Mouse (Mus musculus) spleen, postnatal 14 days (tissue): ENCODE data around the gene Dpep2nb.
"Not testable (repeated sequence)": the region's sequence is repeated elsewhere in the genome, so short reads cannot be mapped to it uniquely, and the experiment has no call there.

Experiments
- DNase-seq, 2 experiments: peaks; one replicate each; pipeline ENCODE4 v3.0.0; 2021 to 2022; ENCODE audit warnings: low spot score in 2 of 2

Gene Dpep2nb

DNA sequence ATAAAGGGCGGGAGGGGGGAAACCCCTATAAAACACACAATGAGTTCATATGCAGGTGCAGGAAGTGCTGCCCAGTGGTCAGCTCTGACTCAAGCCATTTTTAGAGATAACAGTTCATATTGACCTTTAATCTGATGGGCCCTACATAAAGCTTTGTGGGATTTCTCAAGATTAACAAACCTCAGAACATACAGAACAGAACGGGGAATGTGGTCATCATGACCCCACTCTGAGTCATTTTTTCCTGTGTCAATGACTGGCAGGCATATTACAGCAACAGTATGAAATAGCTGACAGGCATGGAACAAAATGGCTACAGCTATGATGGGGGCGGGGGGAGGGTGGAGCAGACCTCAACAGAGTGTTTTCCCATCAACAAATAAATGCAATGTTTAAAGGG lies 1.4 kb upstream of the Dpep2nb start:
- DNase-seq = no peak

DNA sequence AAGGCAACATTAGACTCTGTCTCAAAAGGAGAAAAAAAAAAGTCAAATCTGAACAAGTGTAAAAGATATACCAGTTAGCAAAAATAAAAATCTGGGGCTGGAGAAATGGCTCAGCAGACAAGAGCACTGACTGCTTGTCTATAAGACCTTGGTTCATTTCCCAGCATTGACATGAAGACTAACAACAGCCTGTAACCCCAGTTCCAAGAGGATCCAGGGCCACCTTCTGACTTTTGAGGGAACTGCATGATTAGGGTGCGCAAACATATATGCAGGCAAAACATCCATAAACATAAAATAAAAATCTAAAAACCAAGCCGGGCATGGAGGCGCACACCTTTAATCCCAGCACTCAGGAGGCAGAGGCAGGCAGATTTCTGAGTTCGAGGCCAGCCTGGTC lies 638 bp upstream of the Dpep2nb start:
- DNase-seq = no peak

DNA sequence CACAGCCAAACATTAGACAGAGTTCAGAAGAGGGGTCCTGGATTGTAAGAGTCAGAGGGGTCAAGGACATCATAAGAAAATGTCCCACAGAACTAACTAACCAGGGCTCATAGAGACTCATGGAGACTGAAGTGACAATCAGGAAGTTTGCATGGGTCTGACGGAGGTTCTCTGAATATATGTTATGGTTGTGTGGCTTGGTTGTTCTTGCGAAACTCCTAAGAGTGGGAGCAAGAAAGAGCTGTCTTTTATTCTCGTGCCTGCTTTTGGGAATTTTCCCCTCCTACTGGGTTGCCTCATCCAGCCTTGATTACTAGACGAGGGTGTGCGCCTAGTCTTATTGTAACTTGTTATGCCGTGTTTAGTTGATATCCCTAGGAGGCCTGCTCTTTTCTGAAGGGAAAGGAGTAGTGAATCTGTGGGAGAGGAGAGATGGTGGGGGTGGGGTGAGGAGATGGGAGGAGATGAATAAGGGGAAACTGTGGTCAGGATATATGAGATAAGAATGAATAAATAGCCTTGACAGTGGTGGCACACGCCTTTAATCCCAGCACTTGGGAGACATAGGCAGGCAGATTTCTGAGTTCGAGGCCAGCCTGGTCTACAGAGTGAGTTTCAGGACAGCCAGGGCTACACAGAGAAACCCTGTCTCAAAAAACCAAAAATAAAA lies 1.1 kb downstream of the Dpep2nb start:
- DNase-seq = no peak

DNA sequence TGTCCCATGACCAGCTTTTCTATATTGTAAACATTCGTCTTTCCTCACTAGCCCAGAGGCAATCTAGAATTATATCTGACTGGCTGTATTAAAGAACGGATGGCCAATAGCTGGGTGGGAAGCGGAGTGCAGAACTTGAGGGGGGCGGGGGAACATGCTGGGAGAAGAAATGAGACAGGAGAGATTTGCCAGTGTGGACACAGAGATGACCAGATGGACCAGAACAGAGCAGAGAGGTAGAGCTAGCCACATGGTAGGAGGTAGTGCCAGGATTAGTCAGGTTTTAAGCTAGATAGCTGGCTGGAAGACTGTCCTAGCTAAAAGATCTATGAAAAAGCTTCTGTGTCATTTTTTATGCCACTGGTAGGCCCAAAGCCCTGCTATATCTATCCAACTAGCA lies 3.9 kb downstream of the Dpep2nb start:
- no peak for DNase-seq

DNA sequence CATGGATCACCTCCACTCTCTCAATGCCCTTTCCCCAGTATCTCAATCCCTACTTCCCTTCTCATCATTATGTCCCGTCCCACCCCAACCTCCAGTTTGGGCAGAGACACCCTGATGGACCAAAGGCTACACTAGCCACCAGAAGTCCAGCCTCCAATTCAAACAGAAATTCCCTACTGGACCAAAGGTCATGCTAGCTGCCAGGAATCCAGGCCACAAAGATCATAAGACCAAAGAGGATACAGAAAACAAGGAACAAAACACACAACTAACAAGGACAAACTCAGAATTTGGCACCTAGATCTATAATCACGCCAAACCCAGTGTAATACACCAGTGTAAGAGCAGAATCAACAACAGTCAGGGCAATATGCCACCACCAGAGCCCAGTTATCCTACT lies 6.8 kb downstream of the Dpep2nb start:
- no peak for DNase-seq

DNA sequence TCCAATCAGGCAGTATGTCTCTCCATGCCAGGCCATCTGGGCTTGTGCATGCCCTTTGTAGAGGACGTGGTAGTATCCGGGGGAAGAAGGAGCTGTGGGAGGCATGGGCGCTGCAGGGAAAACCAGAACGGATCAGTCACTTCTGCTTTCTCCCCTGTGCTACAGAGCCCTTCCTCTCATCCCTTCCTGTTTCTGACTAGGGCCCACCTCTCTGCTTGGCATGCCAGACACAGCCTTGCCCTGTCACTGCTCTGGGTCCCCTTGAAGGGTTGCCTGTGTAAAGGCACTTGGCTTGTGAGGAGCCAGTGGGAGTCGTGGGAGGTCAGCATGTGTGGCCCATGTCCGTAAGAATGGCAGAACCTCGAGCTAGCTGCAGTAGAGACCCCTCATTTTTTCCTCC lies 9.4 kb downstream of the Dpep2nb start:
- no peak for DNase-seq

DNA sequence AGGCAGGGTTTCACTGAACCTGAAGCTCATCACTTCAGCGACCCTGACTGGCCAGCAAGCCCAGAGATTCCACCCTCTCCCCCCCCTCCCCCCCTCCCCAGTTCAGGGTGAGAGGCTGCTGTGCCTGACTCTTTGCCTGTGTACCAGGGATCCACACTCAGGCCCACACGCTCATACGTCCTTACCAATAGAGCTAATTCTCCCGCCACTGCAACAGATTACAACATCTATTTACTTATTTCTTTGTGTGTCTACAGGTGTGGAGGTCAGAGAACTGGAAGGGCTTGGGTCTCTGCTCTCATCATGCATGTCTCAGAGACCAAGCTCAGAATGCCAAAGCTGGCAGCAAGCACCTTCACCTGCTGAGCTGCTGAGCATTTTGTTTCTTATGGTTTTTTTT lies 12.5 kb downstream of the Dpep2nb start:
- no peak for DNase-seq

DNA sequence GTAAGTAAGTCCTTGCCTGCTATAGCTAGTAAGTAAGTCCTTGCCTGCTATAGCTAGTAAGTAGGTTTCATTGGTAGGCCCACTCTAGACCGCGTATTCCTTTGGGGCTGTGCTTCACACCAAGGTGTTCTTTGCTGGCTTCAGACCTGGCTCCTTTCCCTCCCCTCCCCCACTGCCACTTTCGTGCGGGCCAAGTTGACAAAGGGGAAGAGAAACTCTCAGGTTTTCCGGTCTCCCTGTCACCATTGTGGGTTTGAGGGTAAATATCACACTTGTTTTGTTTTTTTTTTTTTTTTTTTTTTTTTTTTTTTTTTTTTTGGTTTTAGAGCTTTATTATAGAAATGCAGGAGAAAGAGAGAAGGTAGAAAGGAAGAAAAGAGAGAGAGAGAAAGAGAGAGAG lies 13.3 kb downstream of the Dpep2nb start:
- DNase-seq = peak; percentile 52 to 65

DNA sequence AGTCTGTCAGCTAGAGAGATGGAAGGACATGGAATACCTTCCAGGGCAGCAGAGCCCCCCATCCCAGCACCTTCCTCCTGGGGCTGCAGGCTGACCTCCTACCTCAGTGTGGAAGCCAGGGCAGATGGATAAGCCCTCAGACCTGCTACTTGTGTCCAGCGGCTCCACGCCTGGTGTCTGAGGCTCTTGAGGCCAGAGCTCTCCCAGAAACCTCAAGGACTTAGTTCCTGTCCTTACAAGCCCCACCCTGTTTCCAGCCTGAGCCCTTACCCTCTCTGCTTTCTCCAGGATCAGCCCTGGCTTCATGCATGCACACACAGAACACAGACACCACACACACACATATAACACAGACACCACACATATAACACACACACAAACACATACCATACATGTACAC lies 14.2 kb downstream of the Dpep2nb start:
- no peak for DNase-seq

DNA sequence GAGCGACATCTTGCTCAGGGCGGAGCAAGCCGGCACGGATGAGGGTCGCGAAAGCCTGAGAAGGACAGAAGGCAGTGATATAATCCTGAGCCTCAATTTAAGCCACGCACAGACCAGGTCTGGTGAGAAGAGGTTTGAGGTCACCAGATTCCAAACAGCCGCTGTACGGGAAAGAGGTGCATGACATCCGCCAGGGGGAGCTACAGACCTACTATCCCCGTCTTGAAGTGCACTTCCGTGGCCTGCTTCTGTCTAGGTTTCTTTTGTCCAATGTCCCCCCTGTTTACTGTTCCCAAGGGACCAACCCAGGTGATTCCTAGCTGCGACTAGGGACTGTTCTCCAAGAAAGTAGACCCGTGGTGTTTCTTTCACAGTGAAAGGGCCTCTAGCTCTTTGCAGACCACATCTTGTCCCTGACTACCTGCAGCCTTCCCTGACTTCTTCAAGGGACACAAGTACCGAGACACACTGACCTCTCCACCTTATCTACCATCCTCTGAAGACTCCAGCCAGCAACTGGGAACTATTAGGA lies 14.9 kb downstream of the Dpep2nb start, which contains the start of gene Dus2:
Dus2 (plus strand) TSS at position 482 of the 532 bp plus-strand sequence.
- DNase-seq = peak; percentile 63 to 85

DNA sequence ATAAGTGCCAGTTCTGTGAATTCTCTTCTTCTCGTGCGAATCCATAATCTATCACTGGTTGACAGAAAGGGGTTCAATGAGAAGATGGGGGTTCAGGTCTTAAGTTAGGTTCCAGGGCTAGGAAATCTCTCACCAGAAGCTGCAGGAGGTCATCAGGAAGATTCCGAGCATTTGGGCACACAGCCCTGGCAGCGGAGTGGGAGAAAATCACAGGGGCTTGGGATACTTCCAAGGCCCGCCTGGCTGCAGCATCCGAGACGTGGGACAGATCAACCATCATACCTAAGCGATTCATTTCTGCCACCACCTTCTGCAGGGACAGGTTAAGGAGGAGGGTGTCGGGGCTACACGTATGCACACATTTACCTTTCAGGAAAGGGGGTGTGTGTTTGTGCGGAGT lies 17.2 kb downstream of the Dpep2nb start:
- DNase-seq = no peak

DNA sequence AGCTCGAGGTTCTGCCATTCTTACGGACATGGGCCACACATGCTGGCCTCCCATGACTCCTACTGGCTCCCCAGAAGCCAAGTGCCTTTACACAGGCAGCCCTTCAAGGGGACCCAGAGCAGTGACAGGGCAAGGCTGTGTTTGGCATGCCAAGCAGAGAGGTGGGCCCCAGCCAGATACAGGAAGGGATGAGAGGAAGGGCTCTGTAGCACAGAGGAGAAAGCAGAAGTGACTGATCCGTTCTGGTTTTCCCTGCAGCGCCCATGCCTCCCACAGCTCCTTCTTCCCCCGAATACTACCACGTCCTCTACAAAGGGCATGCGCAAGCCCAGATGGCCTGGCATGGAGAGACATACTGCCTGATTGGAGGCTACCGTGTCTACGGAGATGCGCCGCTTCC lies 22.4 kb downstream of the Dpep2nb start:
- DNase-seq = not testable (repeated sequence)

DNA sequence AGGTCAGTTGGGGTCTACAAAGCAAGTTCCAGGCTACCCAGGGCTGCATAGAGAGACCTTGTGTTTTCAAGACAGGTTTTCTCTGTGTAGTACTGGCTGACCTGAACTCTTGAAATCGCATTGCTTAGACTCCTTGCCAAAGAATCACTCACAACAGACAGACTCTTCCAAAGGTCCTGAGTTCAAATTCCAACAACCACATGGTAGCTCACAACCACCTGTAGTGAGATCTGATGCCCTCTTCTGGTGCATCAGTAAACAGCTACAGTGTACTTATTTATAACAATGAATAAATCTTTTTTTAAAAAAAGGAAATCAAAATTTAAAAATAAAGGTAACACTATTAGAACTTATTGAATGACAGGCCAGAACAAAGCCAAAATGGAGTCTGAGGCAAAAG lies 24.6 kb downstream of the Dpep2nb start:
- DNase-seq = no peak

DNA sequence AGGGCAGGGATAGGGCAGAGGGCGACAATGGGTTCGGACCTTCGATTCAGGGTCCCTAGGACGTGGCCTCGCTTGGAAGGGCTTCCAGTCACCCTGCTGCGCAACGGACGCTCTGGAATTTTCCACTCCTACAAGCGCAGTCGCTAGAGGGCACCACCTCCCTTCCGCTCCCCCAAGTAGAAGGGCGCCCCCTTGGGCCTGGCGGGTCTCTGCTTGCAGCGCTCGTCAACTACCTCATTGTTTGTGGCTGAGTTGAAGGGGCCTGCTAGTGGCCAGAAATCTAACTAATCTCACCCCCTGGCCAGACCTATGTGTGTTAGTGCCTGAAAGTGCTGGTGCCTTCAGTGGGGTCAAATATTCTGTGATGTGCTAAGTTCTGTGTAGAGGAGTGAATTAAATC lies 26.4 kb downstream of the Dpep2nb start, which contains the start of gene Dpep3:
Dpep3 (minus strand) TSS at position 105 of the 400 bp plus-strand sequence.
- DNase-seq = no peak

DNA sequence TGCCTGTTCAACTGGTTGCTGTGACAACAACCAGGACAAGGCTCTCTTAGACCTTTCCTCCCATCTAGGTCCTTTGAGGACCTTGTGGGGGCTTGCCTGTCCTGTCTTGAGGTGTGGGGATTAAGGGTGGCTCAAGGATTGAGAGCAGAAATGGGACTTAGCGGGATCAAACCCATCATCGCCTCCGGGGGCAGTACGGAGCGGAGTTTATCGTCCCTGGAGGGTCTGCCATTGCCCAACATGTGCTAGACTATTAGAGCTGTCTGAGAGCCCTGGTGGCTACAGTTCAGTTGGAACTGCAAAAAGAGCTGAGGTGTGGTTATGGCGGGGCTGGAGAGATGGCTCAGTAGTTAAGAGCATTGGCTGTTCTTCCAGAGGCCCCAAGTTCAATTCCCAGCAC lies 30.4 kb downstream of the Dpep2nb start:
- DNase-seq = no peak

DNA sequence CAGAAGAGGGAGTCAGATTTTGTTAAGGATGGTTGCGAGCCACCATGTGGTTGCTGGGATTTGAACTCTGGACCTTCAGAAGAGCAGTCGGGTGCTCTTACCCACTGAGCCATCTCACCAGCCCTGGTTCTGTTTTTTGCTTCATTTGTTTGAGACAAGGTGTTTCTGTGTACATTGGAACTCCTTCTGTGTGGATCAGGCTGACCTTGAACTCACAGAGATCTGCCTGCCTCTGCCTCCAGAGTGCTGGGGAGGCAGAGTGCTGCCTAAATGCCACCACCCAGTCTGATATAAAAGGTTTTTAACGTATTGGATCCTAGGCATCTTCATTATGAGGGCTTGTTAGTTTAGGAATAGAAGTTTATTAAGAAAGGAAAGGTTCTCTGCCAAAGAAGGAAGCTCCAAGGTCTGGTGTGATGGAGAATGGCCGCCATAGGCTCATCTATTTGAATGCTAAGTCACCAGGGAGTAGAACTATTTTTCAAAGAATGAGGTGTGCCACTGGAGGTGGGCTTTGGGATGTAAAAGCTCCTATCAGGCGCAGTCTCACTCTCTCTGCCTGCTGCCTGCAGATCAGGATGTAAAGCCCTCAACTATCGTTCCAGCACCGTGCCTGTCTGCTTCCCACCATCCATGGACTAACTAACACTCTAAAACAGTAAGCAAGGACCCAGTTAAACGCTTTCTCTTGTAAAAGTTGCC lies 34.6 kb downstream of the Dpep2nb start:
- no peak for DNase-seq

DNA sequence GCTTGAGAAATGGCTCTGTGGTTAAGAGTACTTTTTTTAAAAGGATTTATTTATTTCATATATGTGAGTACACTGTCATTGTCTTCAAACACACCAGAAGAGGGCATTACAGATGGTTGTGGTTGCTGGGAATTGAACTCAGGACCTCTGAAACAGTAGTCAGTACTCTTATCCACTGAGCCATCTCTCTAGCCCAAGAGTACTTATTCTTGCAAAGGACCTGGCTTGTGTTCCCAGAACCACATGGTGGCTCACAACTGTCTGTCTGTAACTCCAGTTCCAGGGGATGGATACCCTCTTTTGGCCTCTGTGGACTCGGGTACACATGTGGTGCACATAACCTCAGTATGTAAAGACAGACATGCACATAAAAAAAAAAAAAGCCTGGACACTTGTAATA lies 36.4 kb downstream of the Dpep2nb start:
- no peak for DNase-seq

DNA sequence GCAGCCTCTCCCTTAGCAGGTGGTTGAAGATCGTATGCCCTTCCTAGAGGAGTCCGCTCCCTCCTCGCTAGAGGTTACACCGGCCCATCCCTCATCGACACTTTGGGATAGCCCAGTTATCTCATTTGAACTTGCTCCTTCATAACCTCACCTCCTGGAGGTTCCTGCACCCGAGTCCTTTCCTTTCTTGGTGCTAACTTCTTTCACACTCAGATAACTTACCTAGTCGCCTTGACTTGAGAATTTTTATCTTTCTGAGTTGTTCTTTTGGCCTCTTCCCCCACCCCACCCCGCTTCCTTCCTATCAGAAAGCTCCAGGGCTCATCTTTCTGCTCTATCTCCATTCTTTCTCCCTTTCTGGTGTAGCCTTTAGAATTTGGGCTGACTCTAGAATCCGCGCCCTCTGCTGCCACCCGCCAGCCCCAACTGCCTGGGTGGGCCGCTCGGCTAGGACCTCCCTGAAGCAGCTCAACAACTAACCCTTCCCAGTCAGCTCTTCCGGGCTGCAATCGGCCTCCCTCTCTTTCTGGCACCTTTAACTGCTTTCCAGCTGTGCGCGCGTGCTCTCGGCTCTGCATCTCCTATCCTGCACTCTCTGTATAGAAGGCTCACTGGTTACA lies 39.0 kb downstream of the Dpep2nb start:
- peak in 1 of 2 experiments; percentile 22 for DNase-seq

DNA sequence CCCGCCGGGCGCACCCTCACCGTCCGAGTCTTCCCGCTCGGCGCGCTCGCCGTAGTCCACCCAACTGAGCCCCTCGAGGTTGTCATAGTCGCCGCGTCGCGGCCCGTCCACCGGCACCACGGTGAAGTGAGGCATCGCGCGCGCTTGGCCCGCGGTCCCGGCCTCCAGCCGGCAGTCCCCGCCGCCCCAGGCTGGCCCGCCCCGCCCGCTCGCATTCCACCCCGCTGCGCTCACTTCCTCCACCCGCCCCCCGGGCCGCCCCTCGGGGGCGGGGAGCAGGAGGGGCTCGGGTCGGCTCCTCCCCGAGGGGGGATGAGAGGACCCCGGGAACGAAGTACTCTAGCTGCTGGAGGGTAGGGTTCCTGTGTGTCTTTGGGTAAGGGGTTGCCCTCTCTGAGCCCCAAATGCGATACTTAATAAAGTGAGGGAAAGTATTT lies 39.9 kb downstream of the Dpep2nb start, which contains the start of gene Slc12a4:
Slc12a4 (minus strand) TSS at position 193 of the 437 bp plus-strand sequence.
- peak; percentile 55 to 67 for DNase-seq

DNA sequence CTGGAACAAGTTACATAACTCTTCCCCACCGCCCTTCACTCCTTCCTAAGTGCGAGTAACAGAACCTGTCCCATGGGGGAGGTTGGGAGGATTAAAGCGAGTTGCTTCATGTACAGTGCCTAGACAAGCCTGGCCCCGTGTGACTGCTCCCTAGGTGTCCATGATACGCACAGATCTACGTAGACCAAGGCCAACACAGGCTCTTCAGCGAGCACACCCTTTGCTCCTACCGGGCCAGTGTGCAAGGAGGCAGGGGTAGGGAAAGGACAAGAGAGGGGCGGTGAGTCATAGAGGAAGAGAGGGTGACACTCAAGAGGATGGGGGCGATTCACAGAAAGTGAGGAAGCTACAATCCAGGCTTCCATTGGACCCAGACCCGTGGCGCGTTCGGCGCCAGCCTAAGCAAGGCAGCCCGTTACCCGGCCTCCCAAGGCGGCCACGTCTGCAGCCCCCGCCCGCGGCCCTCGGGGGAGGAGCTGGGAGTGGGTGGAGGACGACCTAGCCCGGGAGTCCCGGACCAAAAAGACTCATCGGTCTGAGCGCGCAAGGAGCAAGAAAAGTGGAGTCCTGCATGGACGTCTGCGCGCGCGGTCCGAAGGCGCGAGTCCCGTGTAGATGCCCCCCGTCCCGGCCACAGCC lies 40.4 kb downstream of the Dpep2nb start:
- DNase-seq = peak; percentile 29 to 39

DNA sequence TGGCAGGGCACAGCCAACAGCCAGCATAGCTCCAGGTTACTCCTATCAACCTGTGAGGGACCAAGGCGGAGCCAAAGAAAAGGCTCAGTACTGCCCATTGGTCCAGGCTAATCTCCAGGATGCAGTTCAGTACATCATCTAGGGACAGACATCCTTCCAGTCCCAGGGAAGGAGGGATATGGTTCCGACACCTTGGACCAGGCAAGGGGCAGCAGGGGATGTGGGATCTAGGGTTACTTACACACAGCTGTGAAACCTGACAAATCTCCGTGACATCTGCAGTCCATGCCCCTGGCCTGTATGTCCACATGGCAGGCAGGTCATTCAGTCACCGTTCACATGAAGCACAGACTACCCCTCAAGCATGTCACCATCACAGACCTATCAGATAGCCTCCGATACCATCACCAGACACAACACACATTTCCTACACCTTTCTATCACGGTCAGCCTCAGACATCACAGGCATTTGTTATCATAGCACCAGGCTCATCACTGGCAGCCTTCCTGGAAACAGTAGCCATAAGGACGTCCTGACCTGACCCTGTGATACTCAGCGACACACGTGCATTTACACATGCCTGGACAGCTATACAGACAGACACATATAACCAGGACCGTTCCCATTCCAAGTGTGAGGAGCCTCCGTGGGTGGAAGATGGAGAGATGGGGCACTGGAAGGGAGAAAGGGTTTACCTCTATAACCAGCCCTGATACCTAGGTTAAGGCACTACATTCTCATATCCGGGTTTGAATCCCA lies 41.1 kb downstream of the Dpep2nb start:
- DNase-seq = no peak
